Mouse (Mus musculus) heart, postnatal 25 days (tissue): ENCODE data around the gene Pgd. TPM values are rescaled to one million over a fixed set of nuclear protein-coding genes. Genes with fewer than 3 reads are reported as not detected.
"Not testable (repeated sequence)": the region's sequence is repeated elsewhere in the genome, so short reads cannot be mapped to it uniquely, and the experiment has no call there.

ENCODE experiments used
- DNase-seq: peaks from one replicate; pipeline ENCODE4 v3.0.0; 2022; ENCODE audit warnings: low spot score
- intact Hi-C: fragments of 180-260 bp; cut with DNase I; formaldehyde crosslinking; loops from one replicate; pipeline ENCODE4 v1.15.1; 2025
- total RNA-seq, 2 experiments: library from RNA; stranded (reverse); gene quantifications; 2 replicates each; pipeline ENCODE4 v1.2.3; 2021

Pgd gene
- total RNA-seq, 2 experiments from 2014 or later = 39.9 TPM

DNA sequence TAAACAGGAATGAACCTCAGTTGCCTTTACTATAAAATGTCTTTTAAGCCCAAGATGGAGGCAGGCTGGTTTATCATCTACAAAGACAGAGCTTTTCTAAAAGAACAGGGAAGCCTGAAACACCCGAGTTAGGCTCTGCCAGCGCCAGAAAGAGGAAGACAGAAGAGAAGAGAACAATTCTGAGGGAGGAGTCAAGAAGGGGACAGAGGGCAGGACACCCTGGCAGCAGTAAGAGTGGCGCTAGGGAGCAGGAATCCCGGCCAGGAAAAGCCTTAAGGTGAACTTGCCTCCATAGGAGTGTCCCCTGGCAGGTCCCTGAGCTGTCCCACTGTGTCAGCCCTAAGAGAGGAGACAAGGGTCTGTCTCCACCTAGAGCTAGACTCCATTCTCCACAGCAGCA lies 23.0 kb downstream of the Pgd start:
- intact Hi-C loops = no loop called here
- no peak for DNase-seq

DNA sequence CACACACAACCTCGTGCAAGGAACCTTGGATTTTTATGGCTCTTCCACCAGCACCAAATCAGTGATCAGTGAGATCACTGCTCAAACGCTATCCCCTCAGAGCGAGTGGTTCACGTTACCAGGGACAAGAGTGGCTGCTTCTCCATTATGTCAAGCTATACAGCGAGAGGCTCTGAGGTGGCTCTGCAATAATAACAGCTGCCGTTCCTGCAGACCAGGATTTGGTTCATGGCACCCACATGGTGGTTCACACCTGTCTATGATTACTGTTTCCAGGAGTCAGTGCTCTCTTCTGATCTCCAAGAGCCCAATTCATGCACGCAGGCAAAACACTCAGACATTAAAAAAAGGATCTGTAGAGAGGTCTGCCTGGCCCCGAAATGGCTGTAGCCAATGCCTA lies 28.1 kb downstream of the Pgd start:
- intact Hi-C loops = loop anchor here (5.0 kb wide), 2 partner anchors 396 to 436 kb away; no protein-coding TSS in a partner anchor
- no peak for DNase-seq

- peak; percentile 73 for DNase-seq
- intact Hi-C loops = loop anchor here (2.0 to 5.0 kb wide), 3 partner anchors 32 to 435 kb away; partner anchors contain the start of gene Dffa
Observed at GRCm38 (mm10) chr4:149136982-149137770, 29.4 kb downstream of the Pgd start, which contains the start of gene Cenps. Gene Cenps (minus strand): TSS chr4:149137629.

DNA sequence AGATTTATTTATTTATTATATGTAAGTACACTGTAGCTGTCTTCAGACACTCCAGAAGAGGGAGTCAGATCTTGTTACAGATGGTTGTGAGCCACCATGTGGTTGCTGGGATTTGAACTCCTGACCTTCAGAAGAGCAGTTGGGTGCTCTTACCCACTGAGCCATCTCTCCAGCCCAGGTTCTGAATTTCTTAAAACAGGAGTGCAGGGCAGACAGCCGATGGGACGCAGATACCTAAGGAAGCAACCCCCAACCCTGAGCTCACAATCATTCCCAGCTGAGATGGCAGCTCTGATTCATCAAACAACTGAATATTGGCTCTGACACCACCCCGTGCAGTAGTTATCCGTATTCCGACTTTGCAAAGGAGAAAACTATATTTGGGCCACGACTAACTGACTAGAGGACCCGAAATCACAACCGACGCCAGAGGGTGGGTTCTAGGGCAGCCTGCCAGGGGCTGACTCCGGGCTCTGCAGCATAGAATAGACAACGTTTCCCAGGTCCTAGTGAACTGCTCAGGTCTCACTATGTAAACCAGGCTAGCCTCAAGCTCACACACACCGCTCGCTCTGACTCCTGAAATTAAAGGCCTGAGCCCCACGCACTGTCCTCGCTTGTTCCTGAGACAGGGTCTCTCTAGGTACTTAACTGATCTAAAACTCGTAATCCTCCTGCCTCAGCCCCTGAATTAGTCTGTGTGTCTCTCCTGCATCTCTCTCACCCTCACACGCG lies 30.3 kb downstream of the Pgd start:
- no peak for DNase-seq

GRCm38 (mm10) chr4:149133395-149133794 lies 33.2 kb downstream of the Pgd start:
- DNase-seq = no peak
- intact Hi-C loops = no loop called here

More for the DNA sequence above, 30.3 kb downstream of the Pgd start:
- intact Hi-C loops = loop anchor here (2.0 to 5.0 kb wide), 3 partner anchors 31 to 434 kb away; partner anchors contain the start of gene Dffa

GRCm38 (mm10) chr4:149131789-149132565 lies 34.6 kb downstream of the Pgd start:
- intact Hi-C loops = no loop called here
- DNase-seq = no peak

DNA sequence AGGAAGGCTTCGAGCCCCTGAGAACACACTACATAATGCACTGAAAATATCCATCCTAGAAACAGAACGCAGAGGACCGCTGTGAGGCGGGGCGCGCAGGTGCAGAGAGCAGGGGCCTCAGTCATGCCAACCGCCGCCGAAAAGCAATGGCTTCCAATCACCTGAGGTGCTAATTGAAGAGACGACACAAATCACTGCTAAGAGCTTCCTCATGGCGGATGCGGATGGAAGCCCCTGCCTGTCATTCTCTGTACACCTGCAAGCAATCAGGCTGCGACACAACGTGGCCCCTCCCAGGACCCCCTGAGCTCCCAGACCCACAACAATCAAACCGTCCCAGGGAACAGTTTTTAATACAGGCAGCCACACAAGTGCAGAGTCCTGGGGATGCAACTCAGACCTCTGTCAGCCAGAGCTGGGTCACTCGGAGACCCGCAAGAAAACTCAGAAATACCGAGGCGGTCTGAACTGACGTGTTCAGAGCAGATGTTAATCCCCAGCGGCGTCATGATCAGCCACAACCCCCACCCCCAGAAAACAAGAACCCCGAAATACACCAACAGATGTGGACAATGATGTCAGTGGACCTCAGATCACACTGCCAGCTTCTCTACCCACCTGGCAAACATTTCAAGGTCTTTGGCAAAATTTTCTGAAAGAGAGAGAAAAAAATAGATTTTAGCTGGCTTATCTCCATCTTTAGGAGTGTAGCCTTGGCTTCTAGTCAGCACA lies 35.4 kb downstream of the Pgd start:
- intact Hi-C loops = no loop called here
- DNase-seq = no peak

- DNase-seq = no peak
- intact Hi-C loops = no loop called here
Observed at GRCm38 (mm10) chr4:149128467-149128866, 38.1 kb downstream of the Pgd start.

DNA sequence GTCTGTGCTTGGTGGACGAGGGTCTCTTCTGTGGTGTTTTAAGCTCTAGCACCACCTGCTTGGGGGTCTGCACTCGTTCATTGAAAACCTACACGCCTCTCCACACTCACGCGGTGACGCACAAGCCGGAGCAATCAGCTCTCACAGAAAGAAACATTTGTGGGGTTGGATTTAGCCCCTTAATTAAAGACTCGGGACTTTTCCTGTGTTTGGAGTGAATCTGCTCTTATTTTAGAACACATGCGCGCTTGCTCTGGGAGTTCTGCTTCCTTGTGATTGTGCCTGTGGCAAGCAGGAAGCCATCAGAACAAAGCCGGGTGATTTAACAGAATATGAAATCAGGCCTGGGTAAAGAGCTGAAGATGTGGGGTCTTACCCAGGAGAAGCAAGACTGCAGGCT lies 39.9 kb downstream of the Pgd start, which contains the start of gene Cort:
Cort (minus strand) TSS at position 101 of the 400 bp plus-strand sequence.
- intact Hi-C loops = no loop called here
- DNase-seq = no peak

- intact Hi-C loops = no loop called here
- DNase-seq = no peak
Observed at GRCm38 (mm10) chr4:149126115-149126509, 40.5 kb downstream of the Pgd start.

- DNase-seq = no peak
- intact Hi-C loops = no loop called here
Observed at GRCm38 (mm10) chr4:149125341-149126114, 41.0 kb downstream of the Pgd start.

DNA sequence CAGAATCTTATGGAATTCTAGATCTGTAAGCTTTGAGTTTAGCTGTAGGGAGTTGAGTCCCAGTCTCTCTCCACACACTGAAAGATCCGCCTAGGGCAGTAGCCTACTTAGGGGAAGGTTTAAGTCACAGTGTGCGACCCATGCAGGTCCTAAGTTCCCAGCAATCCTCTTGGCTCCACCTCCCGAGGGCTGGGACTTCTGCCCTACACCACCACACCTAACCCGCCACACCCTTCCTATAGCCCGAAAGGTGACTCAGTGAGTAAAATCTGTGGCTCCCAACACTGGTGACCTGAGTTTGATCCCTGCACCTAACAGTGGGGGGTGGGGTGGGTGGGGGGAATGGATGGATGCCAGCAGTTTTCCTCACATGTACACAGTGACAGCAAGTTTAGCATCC lies 43.1 kb downstream of the Pgd start:
- no peak for DNase-seq
- intact Hi-C loops = no loop called here

GRCm38 (mm10) chr4:149119978-149120562 lies 46.5 kb downstream of the Pgd start:
- DNase-seq, intact Hi-C loops: not testable (repeated sequence)

GRCm38 (mm10) chr4:149103875-149104561 lies 62.6 kb downstream of the Pgd start, which contains the start of gene Dffa:
Gene Dffa (plus strand): TSS chr4:149104146.
- DNase-seq = peak; percentile 83
- intact Hi-C loops = loop anchor here (2.0 kb wide), 1 partner anchor 33 kb away; the partner anchor contains the start of gene Cenps

GRCm38 (mm10) chr4:149101456-149101855 lies 65.1 kb downstream of the Pgd start:
- intact Hi-C loops = no loop called here

DNA sequence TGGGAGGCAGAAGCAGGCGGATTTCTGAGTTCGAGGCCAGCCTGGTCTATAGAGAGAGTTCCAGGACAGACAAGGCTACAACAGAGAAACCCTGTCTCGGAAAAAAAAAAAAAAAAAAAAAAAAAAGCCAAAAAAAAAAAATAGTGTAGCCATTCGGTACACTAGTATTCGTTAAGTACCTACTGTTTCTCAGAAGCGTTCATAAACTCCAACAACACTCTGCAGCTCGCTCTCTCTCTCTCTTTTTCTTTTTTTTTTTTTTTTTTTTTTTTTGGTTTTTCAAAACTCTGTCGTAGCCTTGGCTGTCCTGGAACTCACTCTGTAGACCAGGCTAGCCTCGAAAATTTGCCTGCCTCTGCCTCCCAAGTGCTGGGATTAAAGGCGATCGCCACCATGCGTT lies 66.1 kb downstream of the Pgd start:
- intact Hi-C loops, DNase-seq: not testable (repeated sequence)

More at GRCm38 (mm10) chr4:149101456-149101855, 65.1 kb downstream of the Pgd start:
- DNase-seq = no peak
